In genomic region chr1:172527431-172527830, GRCm38 (mm10) we compare ENCODE assay signal across 16 mouse cellular contexts. TPM values are rescaled to one million over a fixed set of nuclear protein-coding genes. Genes with fewer than 3 reads are reported as not detected.
"Had no signal": no experiment of that assay in that cellular context is flagged by ENCODE, and none has a peak within 500 bp of the region (broad histone marks: within the 10 kb centered on the region; RNA-seq: fewer than 3 reads in every experiment).

No protein-coding gene starts in this region.

- H3K27ac ChIP-seq: kidney, postnatal 0 days; liver, embryonic 12.5 days; midbrain, embryonic 10.5 days; neural tube, embryonic 12.5 days had no signal

- H3K36me3 ChIP-seq: limb, embryonic 15.5 days; liver, embryonic 12.5 days; midbrain, embryonic 10.5 days; neural tube, embryonic 12.5 days had no signal

- H3K4me3 ChIP-seq: limb, embryonic 15.5 days; liver, embryonic 12.5 days; midbrain, embryonic 10.5 days; myocyte; neural tube, embryonic 12.5 days had no signal

- H3K9me3 ChIP-seq: limb, embryonic 15.5 days; liver, embryonic 12.5 days; midbrain, embryonic 10.5 days; neural tube, embryonic 12.5 days had no signal

- H3K4me2 ChIP-seq: limb, embryonic 15.5 days; neural tube, embryonic 12.5 days had no signal

- H3K9ac ChIP-seq: limb, embryonic 15.5 days; liver, embryonic 12.5 days; lung, embryonic 14.5 days; neural tube, embryonic 12.5 days had no signal

- DNase-seq: layer of hippocampus, adult 9-11 months; layer of hippocampus, postnatal 36 days; midbrain, embryonic 14.5 days; retina, postnatal 1 day; right cerebral cortex, postnatal 4 days; thymus, adult 18-20 months; thymus, postnatal 14 days had no signal

RNA-seq across cellular contexts. Expression of gene Cfap45, which starts 6.8 kb away (rescaled TPM):
- polyA plus RNA-seq: myocyte had no signal

RNA-seq across cellular contexts. Expression of gene Vsig8, which starts 28.3 kb away (rescaled TPM):
- total RNA-seq: neutrophil, adult 5-6 weeks had no signal
- polyA plus RNA-seq: limb, embryonic 11.5 days; liver, embryonic 12.5 days; myocyte had no signal

RNA-seq across cellular contexts. Expression of gene Slamf9, which starts 52.3 kb away (rescaled TPM):
- polyA plus RNA-seq: midbrain, embryonic 14.5 days had no signal
